Mouse (Mus musculus) olfactory bulb, adult 2 months (tissue): ENCODE results near the gene Zfp420.

ENCODE experiments used
- CTCF ChIP-seq: fragments of 200-500 bp; IDR thresholded peaks from 2 replicates; pipeline ENCODE4 v1.5.1; 2012; ENCODE audit warnings: low read depth, mild to moderate bottlenecking, low read length, moderate library complexity; ENCODE audit not compliant: insufficient read depth
- POLR2A ChIP-seq: fragments of 200-500 bp; IDR thresholded peaks from 2 replicates; pipeline ENCODE4 v1.6.1; 2012; ENCODE audit warnings: mild to moderate bottlenecking, low read depth, low read length, moderate library complexity; ENCODE audit not compliant: insufficient read depth

DNA sequence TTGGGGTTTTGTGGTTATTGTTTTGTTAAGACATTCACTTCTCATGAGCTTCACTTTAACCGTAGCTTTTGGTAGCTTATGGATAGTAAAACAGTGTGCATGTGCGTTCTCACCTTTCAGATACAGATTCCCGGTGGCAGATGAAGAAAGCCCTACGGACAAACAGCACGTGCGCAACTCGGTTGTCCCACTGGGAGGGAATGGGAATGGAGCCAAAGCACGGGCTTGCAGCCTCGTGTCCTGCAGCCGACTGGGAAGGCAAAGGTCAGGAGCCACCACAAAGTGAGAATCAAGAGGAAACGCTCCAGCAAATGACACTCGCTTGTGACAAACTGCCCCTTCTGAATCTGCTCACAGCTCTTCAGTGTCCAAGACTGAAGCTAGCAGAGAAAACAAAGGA lies 31.8 kb upstream of the Zfp420 start:
- TF ChIP-seq CTCF (no peak), POLR2A (no peak)
